Mouse (Mus musculus): ENCODE data around the gene Pan3. TPM values are rescaled to one million over a fixed set of nuclear protein-coding genes. Genes with fewer than 3 reads are reported as not detected.

The Pan3 gene
- polyA plus RNA-seq, 1 experiment, result 25.1 TPM

DNA sequence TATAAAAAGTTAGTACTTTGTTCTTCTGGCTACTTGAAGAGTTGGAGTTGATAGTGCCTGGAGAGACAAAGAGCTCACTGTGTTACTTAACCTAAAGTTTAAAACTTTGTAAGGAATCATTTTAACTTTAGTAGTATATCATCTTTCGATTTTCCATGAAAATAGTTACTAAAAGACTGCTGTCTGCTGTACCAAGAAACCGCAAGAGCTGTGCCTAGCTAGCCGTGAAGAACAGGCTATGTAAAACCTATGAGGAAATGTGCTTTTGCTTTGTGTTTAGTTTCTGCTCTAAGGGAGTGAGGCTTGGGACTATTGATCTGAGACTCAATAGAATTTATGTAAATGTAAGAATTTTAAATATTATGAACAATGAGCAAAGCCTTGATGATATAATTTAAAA lies 43.9 kb downstream of the Pan3 start:
- DNase-seq (ENCODE audit: low read depth, low spot score), result no peak
- WGBS, result 81% methylated on average over 3 of the region's 3 CpGs

DNA sequence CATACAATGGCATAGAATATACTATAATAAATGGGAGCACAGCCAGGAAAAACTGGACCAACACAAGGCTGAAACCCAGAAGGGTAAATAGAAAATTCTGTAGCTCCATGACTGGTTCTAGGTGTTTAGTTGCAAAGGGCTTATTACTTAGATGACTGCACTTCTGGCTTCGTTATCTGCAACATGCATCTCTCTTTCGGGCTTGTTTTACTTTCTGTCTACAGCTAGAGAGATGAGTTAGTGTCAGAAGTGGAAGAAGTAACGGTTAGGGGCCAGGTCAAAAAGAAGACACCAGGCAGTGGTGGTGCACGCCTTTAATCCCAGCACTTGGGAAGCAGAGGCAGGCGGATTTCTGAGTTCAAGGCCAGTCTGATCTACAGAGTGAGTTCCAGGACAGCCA lies 46.1 kb downstream of the Pan3 start:
- 90% methylated on average over 5 of the region's 5 CpGs for WGBS
- no peak for DNase-seq (ENCODE audit: low read depth, low spot score)

DNA sequence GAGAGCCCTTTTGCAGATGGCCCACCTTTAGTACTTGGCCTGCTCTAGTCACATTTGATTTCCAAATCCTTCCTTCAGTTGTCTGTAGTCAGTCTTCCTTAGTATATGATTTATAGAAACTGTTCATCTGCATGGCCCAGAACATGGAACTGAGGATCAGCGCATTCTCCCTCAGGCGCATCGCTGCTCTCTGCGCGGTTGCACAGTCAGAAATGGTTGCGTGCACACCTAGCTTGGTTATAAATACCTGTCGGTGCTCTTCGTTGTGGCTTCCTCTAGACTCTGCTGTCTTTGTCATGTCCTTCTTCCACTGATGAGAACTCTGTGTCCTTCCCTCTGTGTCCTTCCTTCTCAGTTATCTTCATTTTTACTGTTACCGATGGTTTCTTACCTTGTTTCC lies 47.1 kb downstream of the Pan3 start:
- 88% methylated on average over 9 of the region's 9 CpGs for WGBS
- no peak for DNase-seq (ENCODE audit: low read depth, low spot score)

DNA sequence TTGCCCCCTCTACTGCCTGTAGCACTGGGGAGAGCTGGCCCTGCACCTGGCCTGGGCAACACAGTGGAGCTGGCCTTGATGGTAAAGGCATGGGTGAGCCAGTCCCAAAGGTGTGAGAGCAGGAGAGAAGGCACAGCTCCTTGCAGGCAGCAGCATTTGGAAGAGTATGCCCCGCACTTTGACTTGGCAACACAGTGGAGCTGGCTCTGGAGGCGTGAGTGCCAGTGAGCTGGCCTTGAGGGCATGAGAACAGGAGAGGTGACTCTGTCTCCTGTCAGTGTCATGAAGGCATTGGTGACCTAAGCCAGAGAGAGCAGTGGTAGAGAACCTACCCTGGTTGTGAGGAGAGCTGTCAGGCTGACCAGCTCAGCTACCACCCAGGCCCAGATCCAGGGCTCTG lies 49.4 kb downstream of the Pan3 start:
- WGBS, result 90% methylated on average over 2 of the region's 2 CpGs
- no peak for DNase-seq (ENCODE audit: low read depth, low spot score)

DNA sequence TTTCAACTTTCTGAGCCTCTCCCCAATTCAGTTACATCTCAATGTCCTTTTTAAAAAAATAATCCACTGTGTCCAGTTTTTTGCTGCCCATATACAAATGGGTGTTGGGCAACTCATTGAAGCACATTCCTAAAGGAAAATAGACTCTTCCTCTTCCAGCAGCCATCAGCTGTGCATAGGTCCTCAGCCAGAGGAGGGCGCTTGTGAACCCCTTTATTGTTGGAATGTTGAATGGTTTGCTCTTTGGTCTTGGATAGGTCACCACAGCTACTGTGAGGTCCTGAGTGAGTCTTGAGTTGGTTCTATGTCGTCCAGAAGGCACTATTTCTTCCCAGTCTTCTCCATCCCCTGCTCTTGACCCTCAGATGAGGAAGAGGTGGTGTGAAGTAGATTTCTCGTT lies 54.2 kb downstream of the Pan3 start:
- WGBS, result 70% methylated on average over 3 of the region's 3 CpGs
- no peak for DNase-seq (ENCODE audit: low read depth, low spot score)

DNA sequence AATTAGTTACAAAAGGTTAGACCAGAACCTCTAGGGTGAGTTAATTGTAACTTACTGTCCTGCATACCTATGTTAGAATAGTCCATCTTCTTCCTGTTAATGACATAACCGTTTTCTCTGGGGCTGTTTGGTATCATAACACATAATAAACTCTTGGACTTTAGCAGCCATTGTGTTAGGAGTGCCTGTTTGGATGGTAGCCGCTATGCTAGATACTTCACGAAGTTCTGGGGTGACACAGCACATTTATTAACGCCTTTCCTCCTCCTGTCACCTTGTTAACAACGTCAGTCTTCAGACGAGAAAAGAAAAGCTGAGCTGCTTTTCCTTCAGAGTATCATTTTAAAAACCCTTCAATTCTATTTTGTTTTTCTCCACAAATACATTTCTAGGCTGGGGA lies 59.3 kb downstream of the Pan3 start:
- WGBS, result 32% methylated on average over 6 of the region's 6 CpGs
- no peak for DNase-seq (ENCODE audit: low read depth, low spot score)

DNA sequence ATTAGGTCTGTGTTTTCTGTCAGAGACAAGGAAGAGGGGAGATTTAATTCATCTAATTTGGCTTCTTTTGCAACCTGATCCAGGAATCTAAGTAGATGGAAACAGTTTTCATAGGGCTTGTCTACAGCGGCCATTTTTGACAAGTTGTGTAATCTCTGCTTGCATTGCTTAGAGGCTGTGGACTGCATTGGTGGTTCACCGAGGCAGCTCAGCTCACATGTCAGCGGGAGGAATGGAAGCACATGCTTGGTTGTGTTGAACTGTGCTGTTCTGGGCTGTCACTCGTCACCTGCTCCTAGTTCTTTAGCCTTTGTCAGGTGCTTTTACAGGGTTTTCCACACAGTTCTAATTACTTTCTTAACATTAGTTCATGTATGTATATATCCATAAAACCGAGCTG lies 60.9 kb downstream of the Pan3 start:
- WGBS, result 90% methylated on average over 5 of the region's 5 CpGs
- DNase-seq (ENCODE audit: low read depth, low spot score), result no peak

DNA sequence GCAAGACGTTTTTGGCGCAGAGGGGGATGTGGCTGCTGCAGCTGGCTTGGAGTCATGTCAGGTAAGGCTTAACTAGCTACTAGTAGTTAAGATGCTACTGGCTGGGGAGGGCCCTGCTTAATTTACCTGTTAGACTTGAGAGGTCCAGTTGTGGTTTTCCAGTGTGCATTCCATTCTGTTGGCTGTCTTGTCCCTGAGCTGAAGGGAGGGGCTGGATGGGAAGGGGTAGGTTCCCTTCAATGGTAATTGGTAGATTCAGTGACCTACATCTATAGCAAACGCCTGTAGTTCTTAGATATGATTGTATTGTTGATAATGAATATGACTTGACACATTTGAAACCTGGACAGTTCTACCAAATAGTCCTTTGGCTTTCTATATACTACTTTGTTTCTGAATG lies 62.5 kb downstream of the Pan3 start:
- 74% methylated on average over 3 of the region's 3 CpGs for WGBS
- no peak for DNase-seq (ENCODE audit: low read depth, low spot score)

DNA sequence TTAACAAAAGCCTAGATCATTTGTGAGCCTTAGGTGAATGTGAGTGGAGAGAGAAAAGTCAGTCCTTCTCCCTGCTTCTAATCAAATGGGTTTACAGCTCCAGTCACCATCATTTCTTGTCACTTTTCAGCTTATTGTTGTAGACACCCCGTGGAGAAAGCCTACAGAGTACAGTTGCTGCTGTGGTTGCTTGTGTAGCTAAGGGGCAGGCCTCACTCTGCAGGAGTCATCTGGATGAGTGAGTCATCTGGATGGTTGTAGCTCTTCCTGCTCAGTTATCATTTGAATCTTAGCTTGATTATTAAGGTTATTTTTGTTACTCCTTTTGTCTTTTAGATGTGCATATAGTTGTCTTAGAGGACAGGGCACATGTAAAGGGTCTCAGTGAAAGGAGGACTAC lies 63.2 kb downstream of the Pan3 start:
- DNase-seq (ENCODE audit: low read depth, low spot score), result no peak
- WGBS, result 26% methylated on average over 1 of the region's 1 CpGs

DNA sequence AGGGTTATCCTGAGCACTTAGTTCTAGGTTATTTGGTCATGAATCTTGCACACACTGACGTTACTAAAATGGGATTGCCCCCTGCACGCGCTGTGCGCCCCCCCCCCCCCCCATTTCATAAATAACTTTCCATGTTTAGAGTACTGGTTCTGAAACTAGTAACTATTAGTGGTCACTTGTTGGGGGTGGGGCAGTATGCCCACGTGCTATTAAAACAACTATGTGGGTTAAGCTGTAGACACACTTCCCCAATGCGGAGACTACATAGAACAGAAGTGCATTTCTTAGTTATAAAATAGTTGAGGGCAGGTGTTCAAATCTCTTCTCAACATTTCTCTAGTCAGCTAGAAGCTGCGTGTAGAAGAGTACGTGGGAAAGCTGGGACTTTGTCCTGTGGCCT lies 63.7 kb downstream of the Pan3 start:
- DNase-seq (ENCODE audit: low read depth, low spot score), result no peak
- WGBS, result 76% methylated on average over 8 of the region's 8 CpGs

DNA sequence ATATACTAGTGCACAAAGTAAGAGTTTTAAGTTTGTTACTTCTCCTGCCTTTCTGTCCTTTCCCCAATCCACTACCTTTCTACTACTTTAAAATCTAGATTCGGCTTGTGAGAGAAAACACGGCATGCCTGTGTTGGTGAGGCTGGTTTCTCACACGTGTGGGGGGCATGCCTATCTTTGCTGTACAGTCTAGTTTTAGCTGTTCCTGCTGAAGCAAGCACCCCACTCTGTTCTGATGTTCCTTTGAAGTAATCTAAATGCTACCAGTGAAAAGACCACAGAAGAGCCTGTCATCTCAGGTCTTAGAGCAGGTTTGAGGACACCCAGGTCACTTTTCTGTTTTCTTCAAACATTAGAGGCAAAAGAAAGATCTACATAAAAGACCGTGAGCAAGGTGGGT lies 64.4 kb downstream of the Pan3 start:
- no peak for DNase-seq (ENCODE audit: low read depth, low spot score)
- 84% methylated on average over 4 of the region's 4 CpGs for WGBS

DNA sequence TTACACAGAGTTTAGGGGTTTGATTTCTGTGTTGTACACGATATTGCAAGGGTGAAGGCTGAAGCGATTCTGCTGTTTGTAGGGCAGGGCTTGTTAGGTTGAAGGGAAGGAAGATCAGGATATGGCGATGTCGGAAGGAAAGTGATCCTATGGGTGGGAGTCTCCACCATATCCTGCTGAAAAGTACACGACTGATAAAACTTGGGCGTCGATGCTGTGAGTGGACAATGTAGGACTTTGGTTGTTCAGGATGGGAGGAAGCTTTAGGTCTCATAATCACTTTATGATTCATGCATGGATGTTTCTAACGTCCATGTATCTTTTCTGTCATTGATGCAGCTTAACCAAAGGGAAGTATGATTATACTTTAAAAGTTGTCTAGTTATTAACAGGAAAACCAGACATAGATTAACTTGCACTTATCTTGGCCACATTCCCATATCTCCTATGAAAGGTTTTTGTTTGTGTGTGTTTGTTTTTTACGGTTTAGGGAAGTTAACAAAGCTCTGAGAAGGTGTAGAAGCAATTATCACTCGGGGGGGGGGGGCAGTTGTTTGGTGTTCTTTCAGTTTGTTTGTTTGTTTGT lies 64.9 kb downstream of the Pan3 start:
- 59% methylated on average over 10 of the region's 10 CpGs for WGBS

DNA sequence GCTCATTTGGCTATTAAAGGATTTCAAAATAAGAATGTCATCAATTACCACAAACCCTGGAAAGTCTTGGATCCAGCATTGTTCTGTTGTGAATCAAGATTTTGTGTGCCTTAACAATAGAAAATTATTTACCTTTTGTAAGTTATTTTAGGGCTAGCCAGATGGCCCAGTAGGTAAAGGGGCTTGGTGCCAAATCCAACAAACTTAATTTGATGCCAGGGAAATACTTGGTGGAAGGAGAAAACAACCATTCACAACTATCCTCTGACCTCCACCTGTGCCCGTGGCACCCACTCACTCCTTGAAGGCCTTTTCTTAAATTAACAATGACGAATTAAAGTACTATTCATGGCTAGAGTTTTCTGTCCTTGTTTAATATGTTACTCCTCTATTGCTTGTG lies 66.0 kb downstream of the Pan3 start:
- 54% methylated on average over 2 of the region's 2 CpGs for WGBS
- no peak for DNase-seq (ENCODE audit: low read depth, low spot score)

More for the DNA sequence above, 64.9 kb downstream of the Pan3 start:
- DNase-seq (ENCODE audit: low read depth, low spot score), result no peak

DNA sequence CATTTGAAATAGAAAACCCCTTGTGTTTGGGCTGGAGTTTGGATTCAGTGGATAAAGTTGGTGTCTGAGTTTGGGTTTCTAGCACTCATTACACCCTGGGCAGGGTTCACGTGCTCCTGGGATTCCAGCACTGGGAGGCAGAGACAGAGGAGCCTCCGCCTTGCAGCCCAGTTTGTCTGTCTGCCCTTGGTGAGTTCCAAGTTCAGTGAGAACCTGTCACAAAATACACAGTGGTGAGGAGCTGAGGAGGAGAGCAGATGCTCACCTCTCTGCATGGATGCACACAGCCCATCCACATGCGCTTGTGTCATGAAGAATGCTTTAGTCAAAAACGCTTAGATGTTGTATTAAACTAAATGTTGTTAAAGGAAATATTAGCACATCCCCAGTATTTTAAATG lies 67.0 kb downstream of the Pan3 start:
- WGBS, result 83% methylated on average over 4 of the region's 4 CpGs
- no peak for DNase-seq (ENCODE audit: low read depth, low spot score)

DNA sequence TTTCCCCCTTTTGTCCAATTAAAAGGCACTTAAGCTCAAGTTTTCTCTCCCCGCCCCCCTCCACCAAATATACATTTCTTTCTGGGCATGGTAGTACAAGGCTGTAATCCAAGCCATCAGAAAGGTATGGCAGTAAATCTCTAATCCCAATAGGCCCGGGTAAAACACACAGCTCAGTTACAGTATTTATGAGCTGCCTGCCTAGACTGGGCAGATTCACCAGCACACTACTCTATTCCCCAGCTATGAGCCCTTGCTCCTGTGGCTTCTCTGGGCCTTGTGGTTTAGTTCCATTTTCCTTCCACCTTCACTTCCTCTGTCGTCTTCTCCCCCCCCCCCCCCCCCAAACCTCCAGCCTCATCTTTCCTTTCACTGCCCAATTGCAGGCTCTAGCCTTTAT lies 67.8 kb downstream of the Pan3 start:
- DNase-seq (ENCODE audit: low read depth, low spot score), result no peak
- 56% methylated on average over 2 of the region's 3 CpGs for WGBS

DNA sequence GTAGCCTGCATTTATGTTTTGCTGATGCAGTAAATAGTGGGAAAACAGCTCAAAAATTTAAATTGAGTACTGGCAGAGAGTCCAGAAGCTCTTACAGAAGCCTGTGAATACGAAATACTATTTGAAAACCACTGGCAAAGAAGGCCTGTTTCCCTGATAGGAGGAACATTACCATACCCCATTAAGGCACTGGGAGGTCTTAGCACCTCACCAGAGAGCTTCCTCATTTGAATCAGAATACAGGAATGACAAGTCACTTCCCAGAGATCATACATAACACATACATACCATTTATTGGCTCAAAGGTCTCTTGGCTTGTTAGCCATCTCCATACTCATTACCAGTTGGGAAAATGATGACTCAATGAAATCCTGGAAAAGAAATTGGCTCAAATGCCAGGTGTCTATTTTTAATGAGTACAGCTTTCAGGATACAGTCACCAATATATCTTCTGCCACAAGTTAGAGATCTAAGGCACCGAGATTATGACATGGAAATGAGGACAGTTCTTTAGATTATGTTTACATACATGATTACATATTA lies 71.6 kb downstream of the Pan3 start:
- peak; percentile 56 for DNase-seq (ENCODE audit: low read depth, low spot score)
- 42% methylated on average over 2 of the region's 2 CpGs for WGBS

DNA sequence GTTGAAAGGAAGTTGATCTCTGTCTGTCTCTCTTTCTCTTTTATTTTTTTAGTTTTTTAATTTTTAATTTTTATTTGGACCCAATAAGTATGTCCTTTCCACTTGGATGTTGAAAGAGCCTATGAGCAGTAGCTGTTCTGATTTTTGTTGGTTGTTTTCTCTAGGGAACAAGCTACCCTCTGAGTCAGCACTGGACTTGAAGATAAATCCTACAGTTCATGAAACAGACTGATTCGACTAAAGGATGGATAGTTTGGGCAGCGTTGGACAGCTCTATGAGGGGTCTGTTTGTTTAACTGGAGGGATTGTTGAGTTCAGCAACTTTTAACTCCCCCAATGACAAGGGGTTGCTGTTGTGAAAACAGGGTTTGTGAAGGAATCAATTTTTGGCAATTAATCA lies 73.0 kb downstream of the Pan3 start:
- WGBS, result 76% methylated on average over 2 of the region's 2 CpGs
- DNase-seq (ENCODE audit: low read depth, low spot score), result no peak

DNA sequence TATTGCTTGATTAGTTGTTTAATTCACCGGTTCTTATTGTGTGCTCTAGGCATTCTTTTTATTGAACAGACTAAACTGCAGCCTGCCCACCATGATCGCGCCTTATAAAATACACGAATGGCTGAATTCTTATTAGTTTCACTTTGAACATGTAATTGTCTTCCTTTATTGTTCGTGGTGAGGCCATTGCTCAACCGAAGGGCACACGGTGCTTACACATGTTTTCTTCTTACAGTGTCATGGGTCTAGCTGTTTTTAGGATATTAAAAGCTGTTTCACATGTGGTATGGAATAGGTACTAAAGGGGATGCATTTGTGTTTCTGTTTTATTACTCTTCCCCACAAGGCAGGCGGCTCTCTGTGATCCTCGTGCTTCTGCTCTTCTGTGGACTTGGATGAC lies 81.4 kb downstream of the Pan3 start:
- WGBS, result 62% methylated on average over 9 of the region's 9 CpGs
- DNase-seq (ENCODE audit: low read depth, low spot score), result no peak

DNA sequence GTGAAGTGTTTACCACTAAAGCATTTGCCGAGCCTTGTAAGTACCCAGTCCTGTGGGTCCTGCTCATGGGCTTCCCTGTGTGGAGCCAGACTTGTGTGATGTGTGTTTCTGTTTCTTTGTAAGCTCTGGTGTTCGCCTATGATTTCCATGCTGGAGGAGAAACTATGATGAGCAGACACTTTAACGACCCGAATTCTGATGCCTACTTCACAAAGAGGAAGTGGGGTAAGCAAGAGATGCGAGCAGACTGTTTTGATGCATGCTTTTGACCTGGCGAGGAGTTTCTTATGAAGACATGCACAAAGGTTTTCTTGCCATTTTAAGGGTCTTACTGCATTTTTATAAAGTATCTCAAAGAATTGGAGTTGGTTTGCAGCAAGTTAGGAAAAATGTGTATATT lies 97.0 kb downstream of the Pan3 start:
- 85% methylated on average over 6 of the region's 6 CpGs for WGBS
- no peak for DNase-seq (ENCODE audit: low read depth, low spot score)

DNA sequence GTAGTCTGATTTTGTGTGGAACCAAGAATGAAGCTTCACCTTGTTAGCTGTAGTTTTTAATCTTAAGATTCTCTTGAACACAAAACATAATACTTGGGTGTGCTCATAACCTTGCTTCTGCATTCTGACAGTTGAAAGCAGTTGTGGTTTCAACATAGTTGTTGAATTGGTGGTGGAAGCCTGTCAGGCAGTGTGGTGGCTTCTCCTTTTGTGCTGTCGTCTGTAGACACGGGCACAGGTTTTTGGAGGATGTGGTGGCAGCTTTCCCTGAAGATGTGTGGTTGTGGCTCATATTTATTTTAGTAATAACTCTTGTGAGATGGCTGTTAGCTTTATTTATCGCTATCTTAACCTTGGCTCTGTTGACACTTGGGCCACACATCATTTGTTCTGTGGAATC lies 97.8 kb downstream of the Pan3 start:
- 82% methylated on average over 3 of the region's 3 CpGs for WGBS
- no peak for DNase-seq (ENCODE audit: low read depth, low spot score)

DNA sequence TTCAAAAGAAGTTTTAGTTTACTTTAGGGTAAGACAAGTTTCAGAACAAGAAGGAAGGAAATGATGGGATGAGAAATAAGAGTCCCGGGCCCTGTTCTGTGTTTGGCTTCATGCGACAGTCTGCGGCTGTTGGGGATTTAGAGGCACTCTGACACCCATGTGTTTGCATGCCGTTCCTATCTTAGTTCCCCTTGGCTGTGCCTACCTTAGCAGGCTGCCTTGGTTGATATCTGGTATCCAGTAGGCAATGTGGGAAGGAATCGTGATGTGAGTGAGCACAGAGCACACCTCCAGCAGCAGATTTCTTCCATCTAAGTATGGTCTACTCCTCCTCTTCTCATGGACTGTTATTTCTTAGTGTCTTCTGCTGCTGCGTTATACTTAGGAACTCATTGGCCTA lies 102.1 kb downstream of the Pan3 start:
- WGBS, result 82% methylated on average over 6 of the region's 6 CpGs
- DNase-seq (ENCODE audit: low read depth, low spot score), result no peak

DNA sequence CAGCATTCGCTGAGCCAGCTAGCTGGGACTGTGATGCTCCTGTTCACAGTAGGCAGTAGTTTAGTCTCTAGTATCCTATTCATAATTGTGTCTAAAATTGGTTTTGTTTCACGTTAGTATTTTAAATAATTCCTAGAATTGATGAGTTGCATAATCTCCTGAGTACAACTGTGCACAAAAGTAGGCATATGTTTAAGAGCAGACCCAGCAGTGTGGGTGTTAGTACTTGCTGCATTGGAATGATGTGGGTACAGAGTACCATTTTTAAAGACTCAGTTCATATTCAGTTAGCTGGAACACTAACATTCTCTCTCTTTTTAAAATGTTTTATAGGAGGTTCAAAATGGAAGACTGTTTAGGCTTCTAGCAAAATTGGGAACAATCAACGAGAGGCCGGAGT lies 109.4 kb downstream of the Pan3 start:
- 88% methylated on average over 4 of the region's 4 CpGs for WGBS

More for the DNA sequence above, 109.4 kb downstream of the Pan3 start:
- no peak for DNase-seq (ENCODE audit: low read depth, low spot score)
